Mouse (Mus musculus) gastrocnemius, adult 2 months (tissue): ENCODE measurements around the gene Olfr1136. TPM values are rescaled to one million over a fixed set of nuclear protein-coding genes. Genes with fewer than 3 reads are reported as not detected.

Experiments
- DNase-seq: peaks from one replicate; pipeline ENCODE4 v3.0.0; 2022
- H3K27ac ChIP-seq: fragments of 200-600 bp; 2 replicates; pipeline ENCODE4 v1.8.1; 2022; ENCODE audit warnings: mild to moderate bottlenecking
- H3K4me3 ChIP-seq: fragments of 200-600 bp; 2 replicates; pipeline ENCODE4 v1.8.1; 2022; ENCODE audit warnings: mild to moderate bottlenecking, moderate library complexity
- CTCF ChIP-seq: fragments of 200-600 bp; IDR thresholded peaks from 2 replicates; pipeline ENCODE4 v1.8.1; 2022; ENCODE audit warnings: antibody characterized with exemption, mild to moderate bottlenecking, moderate library complexity
- intact Hi-C: fragments of 180-260 bp; cut with DNase I; formaldehyde crosslinking; loops from one replicate; pipeline ENCODE4 v1.15.1; 2025
- long read RNA-seq, 2 experiments: library from polyadenylated mRNA; stranded (forward); transcript quantifications; one replicate each; pipeline ENCODE4 v2.0.0; 2021
- total RNA-seq, 2 experiments: library from RNA; stranded (reverse); gene quantifications; 2 replicates each; pipeline ENCODE4 v1.2.3; 2021

Gene Olfr1136
- not detected for total RNA-seq
- long read RNA-seq, experiment 1: 0 reads
- long read RNA-seq, experiment 2: 0 reads

DNA sequence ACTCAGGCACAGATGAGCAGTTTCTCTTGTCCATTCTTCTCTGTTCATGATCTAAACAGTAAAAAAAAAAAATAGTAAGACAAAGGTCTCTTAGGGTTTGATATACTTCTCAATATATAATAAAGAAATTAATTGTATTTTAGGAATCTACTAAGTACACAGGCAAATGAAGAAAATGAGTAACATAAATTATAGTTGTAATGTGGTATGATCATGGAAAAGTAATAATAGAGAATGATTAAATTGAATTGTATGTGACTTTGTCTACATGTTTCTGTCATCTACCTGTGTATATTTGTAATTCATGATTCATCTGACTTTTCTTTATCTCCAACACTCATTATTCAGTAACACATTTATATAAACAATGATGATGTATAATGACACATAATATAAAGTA lies at the start of gene Olfr1136:
Olfr1136 (minus strand) TSS at position 101 of the 400 bp plus-strand sequence.
- no peak for TF ChIP-seq CTCF
- Histone ChIP-seq H3K27ac (no peak within 1 kb of the TSS), H3K4me3 (no peak within 1 kb of the TSS)
- DNase-seq: no peak
- intact Hi-C loops: no loop called here

GRCm38 (mm10) chr2:87743452-87743851 lies 49.7 kb upstream of the Olfr1136 start, which contains the start of gene Olfr1140:
Gene Olfr1140, plus strand, starts transcription at chr2:87743752.
- no peak within 1 kb of the TSS for H3K27ac ChIP-seq
- intact Hi-C loops: no loop called here
- DNase-seq: no peak
- no peak within 1 kb of the TSS for H3K4me3 ChIP-seq
- TF ChIP-seq CTCF: no peak

DNA sequence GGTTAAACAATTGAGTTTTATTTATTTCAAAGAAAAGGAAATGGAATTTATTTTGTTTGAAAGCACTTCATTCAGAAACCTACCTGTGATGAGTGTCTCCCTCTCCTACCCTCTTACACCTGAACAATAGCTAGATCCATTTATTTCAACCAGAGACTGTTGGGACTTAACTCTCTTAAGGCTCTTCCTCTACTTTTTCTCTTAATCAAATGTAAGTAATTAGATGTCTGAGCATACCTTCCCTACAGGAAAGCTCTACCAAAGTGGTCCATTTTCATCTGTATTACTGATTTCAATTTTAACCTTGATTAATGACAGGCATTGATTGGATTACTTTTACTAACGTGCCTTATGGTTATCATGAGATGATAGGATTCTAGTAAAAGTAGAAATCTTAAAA lies 46.1 kb upstream of the Olfr1136 start, which contains the start of gene Olfr1138:
Olfr1138 (minus strand) TSS at position 101 of the 400 bp plus-strand sequence.
- Histone ChIP-seq H3K4me3 (no peak within 1 kb of the TSS), H3K27ac (no peak within 1 kb of the TSS)
- no peak for DNase-seq
- TF ChIP-seq CTCF: no peak
- intact Hi-C loops: no loop called here

DNA sequence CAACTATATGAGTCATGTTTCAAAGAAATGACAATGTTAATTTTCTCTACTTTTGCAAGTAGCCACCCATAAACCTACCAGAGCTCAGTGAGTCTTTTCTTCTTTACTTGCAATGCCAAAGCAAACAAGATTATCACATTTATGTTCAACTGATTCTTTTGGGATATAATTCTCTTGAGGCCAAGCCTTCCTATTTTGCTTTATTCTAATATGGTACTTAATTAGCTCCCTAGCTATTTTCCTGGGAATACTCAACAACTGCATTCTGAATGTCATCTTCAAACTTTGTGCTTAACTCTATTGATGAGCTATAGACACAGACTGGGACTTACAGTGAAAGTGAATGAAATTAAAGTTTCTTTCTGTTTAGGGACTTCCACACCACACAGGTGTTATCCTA lies 19.3 kb upstream of the Olfr1136 start, which contains the start of gene Olfr1137:
Olfr1137 (minus strand) TSS at position 101 of the 400 bp plus-strand sequence.
- intact Hi-C loops: no loop called here
- TF ChIP-seq CTCF: no peak
- no peak within 1 kb of the TSS for H3K4me3 ChIP-seq
- DNase-seq: no peak
- H3K27ac ChIP-seq: no peak within 1 kb of the TSS

GRCm38 (mm10) chr2:87673564-87673963 lies 20.2 kb downstream of the Olfr1136 start, which contains the start of gene Olfr1135:
Gene Olfr1135, minus strand, starts transcription at chr2:87673664.
- intact Hi-C loops: no loop called here
- Histone ChIP-seq H3K27ac (no peak within 1 kb of the TSS), H3K4me3 (no peak within 1 kb of the TSS)
- no peak for TF ChIP-seq CTCF
- no peak for DNase-seq

GRCm38 (mm10) chr2:87658360-87658759 lies 35.4 kb downstream of the Olfr1136 start, which contains the start of gene Olfr1134:
Gene Olfr1134, minus strand, starts transcription at chr2:87658460.
- Histone ChIP-seq H3K27ac (no peak within 1 kb of the TSS), H3K4me3 (no peak within 1 kb of the TSS)
- no peak for DNase-seq
- intact Hi-C loops: no loop called here
- no peak for TF ChIP-seq CTCF

- no peak within 1 kb of the TSS for H3K27ac ChIP-seq
- intact Hi-C loops: no loop called here
- DNase-seq: no peak
- no peak within 1 kb of the TSS for H3K4me3 ChIP-seq
- no peak for TF ChIP-seq CTCF
Measured at GRCm38 (mm10) chr2:87647274-87647673, 46.5 kb downstream of the Olfr1136 start, which contains the start of gene Olfr1133. Gene Olfr1133, minus strand, starts transcription at chr2:87647374.

Other genes starting within 250 kb of the Olfr1136 start
- not detected for gene Olfr1126, start 240.0 kb downstream of the Olfr1136 start, total RNA-seq
- gene Pramel7, start 196.9 kb downstream of the Olfr1136 start, total RNA-seq: not detected
- not detected for gene Pramel6, start 187.4 kb downstream of the Olfr1136 start, total RNA-seq
- not detected for gene Olfr153, start 162.2 kb downstream of the Olfr1136 start, total RNA-seq
- gene Olfr1128, start 148.4 kb downstream of the Olfr1136 start, total RNA-seq: not detected
- gene Olfr1129, start 120.0 kb downstream of the Olfr1136 start, total RNA-seq: not detected
- not detected for gene Olfr1130, start 87.7 kb downstream of the Olfr1136 start, total RNA-seq
- gene Olfr1131, start 66.8 kb downstream of the Olfr1136 start, total RNA-seq: not detected
- gene Olfr1132, start 56.4 kb downstream of the Olfr1136 start, total RNA-seq: not detected
- gene Olfr1133, start 46.6 kb downstream of the Olfr1136 start, total RNA-seq: not detected
- not detected for gene Olfr1134, start 35.5 kb downstream of the Olfr1136 start, total RNA-seq
- gene Olfr1135, start 20.3 kb downstream of the Olfr1136 start, total RNA-seq: not detected
- gene Olfr1137, start 19.2 kb upstream of the Olfr1136 start, total RNA-seq: not detected
- not detected for gene Olfr1138, start 46.0 kb upstream of the Olfr1136 start, total RNA-seq
- gene Olfr1140, start 49.8 kb upstream of the Olfr1136 start, total RNA-seq: not detected
- not detected for gene Olfr1141, start 60.0 kb upstream of the Olfr1136 start, total RNA-seq
- gene Olfr152, start 85.5 kb upstream of the Olfr1136 start, total RNA-seq: not detected
- gene Olfr1143, start 106.6 kb upstream of the Olfr1136 start, total RNA-seq: not detected
- gene Olfr1145, start 115.9 kb upstream of the Olfr1136 start, total RNA-seq: not detected
- not detected for gene Olfr1148, start 136.6 kb upstream of the Olfr1136 start, total RNA-seq
- not detected for gene Olfr1150-ps1, start 150.0 kb upstream of the Olfr1136 start, total RNA-seq
- not detected for gene Olfr1151, start 161.9 kb upstream of the Olfr1136 start, total RNA-seq
- gene Olfr1152, start 172.5 kb upstream of the Olfr1136 start, total RNA-seq: not detected
- gene Olfr1153, start 201.0 kb upstream of the Olfr1136 start, total RNA-seq: not detected
- gene Olfr1154, start 211.2 kb upstream of the Olfr1136 start, total RNA-seq: not detected